Mouse (Mus musculus) intestine, postnatal 0 days (tissue): Measurements from ENCODE around the gene Gzmb. TPM values are rescaled to one million over a fixed set of nuclear protein-coding genes. Genes with fewer than 3 reads are reported as not detected.
"Not testable (repeated sequence)": the region's sequence is repeated elsewhere in the genome, so short reads cannot be mapped to it uniquely, and the experiment has no call there.

ENCODE experiments used
- ATAC-seq: fragments of 200-750 bp; cut with Nextera tagmentation; 2 replicates; pipeline ENCODE4 v1.8.0; 2017; ENCODE audit warnings: mild to moderate bottlenecking, moderate TSS enrichment, moderate library complexity
- H3K27ac ChIP-seq: fragments of 300-500 bp; sonication (generic); 2 replicates; pipeline ENCODE4 v1.5.1; 2014; ENCODE audit warnings: mild to moderate bottlenecking, low read depth, low read length, moderate library complexity
- H3K27me3 ChIP-seq: fragments of 300-500 bp; sonication (generic); replicated peaks from 2 replicates; pipeline ENCODE4 v1.6.1; 2014; ENCODE audit warnings: low read length, mixed read lengths; ENCODE audit not compliant: control insufficient read depth, insufficient read depth
- H3K36me3 ChIP-seq: fragments of 300-500 bp; sonication (generic); 2 replicates; pipeline ENCODE4 v1.6.1; 2014; ENCODE audit warnings: mild to moderate bottlenecking, moderate library complexity; ENCODE audit not compliant: control insufficient read depth, insufficient read depth
- H3K4me1 ChIP-seq: fragments of 300-500 bp; sonication (generic); replicated peaks from 2 replicates; pipeline ENCODE4 v1.6.1; 2014; ENCODE audit warnings: antibody characterized with exemption, low read length, mixed read lengths; ENCODE audit not compliant: control insufficient read depth, insufficient read depth
- H3K4me2 ChIP-seq: fragments of 300-500 bp; sonication (generic); replicated peaks from 2 replicates; pipeline ENCODE4 v1.6.1; 2014; ENCODE audit warnings: low read depth, mild to moderate bottlenecking, moderate library complexity
- H3K4me3 ChIP-seq: fragments of 300-500 bp; sonication (generic); 2 replicates; pipeline ENCODE4 v1.5.1; 2014; ENCODE audit warnings: low read depth, low read length
- H3K9ac ChIP-seq: fragments of 300-500 bp; sonication (generic); 2 replicates; pipeline ENCODE4 v1.6.1; 2014; ENCODE audit warnings: mild to moderate bottlenecking, low read depth, low read length
- H3K9me3 ChIP-seq: fragments of 300-500 bp; sonication (generic); 2 replicates; pipeline ENCODE4 v1.6.1; 2016; ENCODE audit warnings: mixed run types; ENCODE audit not compliant: control insufficient read depth
- CTCF ChIP-seq: sonication (generic); IDR thresholded peaks from 2 replicates; pipeline ENCODE4 v1.5.1; 2016; ENCODE audit warnings: low read depth, mild to moderate bottlenecking, control low read depth, antibody characterized with exemption, moderate library complexity
- WGBS: fragments of 180-500 bp; shearing (Covaris S2); extraction: QIAGEN DNeasy Blood & Tissue Kit; methylation state at CpG from one replicate; pipeline ENCODE4 v1.1.7; 2014; 5-methylcytosine and 5-hydroxymethylcytosine counted together
- polyA plus RNA-seq: library from polyadenylated mRNA; unstranded; fragments of >200 nt; fragmentation: Nextera tagmentation; extraction: Ambion mirVana; gene quantifications from 2 replicates; pipeline ENCODE4 v1.2.1, GENCODE M21; 2015

Gene Gzmb
- polyA plus RNA-seq, 1 experiment from 2014 or later = 0.34 TPM

- ATAC-seq = no peak
- H3K4me2 ChIP-seq = no peak overlapping the region
- no peak overlapping the region for H3K27ac ChIP-seq
- no peaks in the 10 kb centered on the region for H3K27me3 ChIP-seq
- H3K4me3 ChIP-seq = no peak overlapping the region
- H3K36me3 ChIP-seq = no peaks in the 10 kb centered on the region
- H3K4me1 ChIP-seq = no peaks in the 10 kb centered on the region
- WGBS = 33% methylated on average over 5 of the region's 5 CpGs
- no peaks in the 10 kb centered on the region for H3K9me3 ChIP-seq
- no peak for TF ChIP-seq CTCF
- H3K9ac ChIP-seq = no peak overlapping the region
Measured at GRCm38 (mm10) chr14:56281090-56281489, 19.0 kb upstream of the Gzmb start.

- 36% methylated on average over 7 of the region's 7 CpGs for WGBS
- H3K27ac ChIP-seq, H3K36me3 ChIP-seq, H3K4me1 ChIP-seq, H3K9me3 ChIP-seq, H3K4me3 ChIP-seq, ATAC-seq, H3K4me2 ChIP-seq, H3K9ac ChIP-seq, H3K27me3 ChIP-seq: not testable (repeated sequence)
Measured at GRCm38 (mm10) chr14:56278691-56279090, 16.6 kb upstream of the Gzmb start.

GRCm38 (mm10) chr14:56276096-56276495 lies 14.0 kb upstream of the Gzmb start:
- 72% methylated on average over 7 of the region's 7 CpGs for WGBS
- ATAC-seq, H3K4me3 ChIP-seq, H3K9ac ChIP-seq, H3K36me3 ChIP-seq, H3K9me3 ChIP-seq, H3K4me1 ChIP-seq, H3K27ac ChIP-seq, H3K27me3 ChIP-seq, H3K4me2 ChIP-seq: not testable (repeated sequence)

- no peak overlapping the region for H3K27ac ChIP-seq
- no peak for TF ChIP-seq CTCF
- H3K36me3 ChIP-seq = no peaks in the 10 kb centered on the region
- no peaks in the 10 kb centered on the region for H3K9me3 ChIP-seq
- no peaks in the 10 kb centered on the region for H3K27me3 ChIP-seq
- no peak overlapping the region for H3K4me3 ChIP-seq
- H3K9ac ChIP-seq = no peak overlapping the region
- no peak for ATAC-seq
- H3K4me2 ChIP-seq = no peak overlapping the region
- no peaks in the 10 kb centered on the region for H3K4me1 ChIP-seq
- WGBS = 83% methylated on average over 1 of the region's 1 CpGs
Measured at GRCm38 (mm10) chr14:56266109-56266508, 4.0 kb upstream of the Gzmb start.

GRCm38 (mm10) chr14:56240409-56240808 lies 21.7 kb downstream of the Gzmb start:
- no peaks in the 10 kb centered on the region for H3K36me3 ChIP-seq
- no peaks in the 10 kb centered on the region for H3K9me3 ChIP-seq
- H3K4me1 ChIP-seq = no peaks in the 10 kb centered on the region
- ATAC-seq = no peak
- H3K4me2 ChIP-seq = no peak overlapping the region
- no peak overlapping the region for H3K9ac ChIP-seq
- no peaks in the 10 kb centered on the region for H3K27me3 ChIP-seq
- no peak overlapping the region for H3K4me3 ChIP-seq
- peak; percentile 54 for TF ChIP-seq CTCF
- no peak overlapping the region for H3K27ac ChIP-seq

- no peak for ATAC-seq
Measured at GRCm38 (mm10) chr14:56234556-56234955, 27.5 kb downstream of the Gzmb start, which contains the start of gene Gzmc. TSS of gene Gzmc (minus strand) at chr14:56234656.

GRCm38 (mm10) chr14:56211317-56211716 lies 50.7 kb downstream of the Gzmb start, which contains the start of gene Gzmf:
TSS of gene Gzmf (minus strand) at chr14:56211417.
- Histone ChIP-seq H3K36me3 (no peaks in the 10 kb centered on the region), H3K27ac (no peak within 1 kb of the TSS), H3K4me2 (no peak within 1 kb of the TSS), H3K27me3 (no peaks in the 10 kb centered on the region), H3K4me1 (no peaks in the 10 kb centered on the region), H3K9ac (no peak within 1 kb of the TSS), H3K4me3 (no peak within 1 kb of the TSS), H3K9me3 (no peaks in the 10 kb centered on the region)
- ATAC-seq = no peak
- 91% methylated on average over 4 of the region's 4 CpGs for WGBS
- no peak for TF ChIP-seq CTCF

More at GRCm38 (mm10) chr14:56234556-56234955, 27.5 kb downstream of the Gzmb start, which contains the start of gene Gzmc:
- H3K4me2 ChIP-seq = no peak within 1 kb of the TSS
- no peak within 1 kb of the TSS for H3K27ac ChIP-seq
- H3K9ac ChIP-seq = no peak within 1 kb of the TSS
- no peak within 1 kb of the TSS for H3K4me3 ChIP-seq
- TF ChIP-seq CTCF = no peak
- no peaks in the 10 kb centered on the region for H3K27me3 ChIP-seq
- no peaks in the 10 kb centered on the region for H3K4me1 ChIP-seq
- 73% methylated on average over 2 of the region's 2 CpGs for WGBS
- H3K9me3 ChIP-seq = no peaks in the 10 kb centered on the region
- no peaks in the 10 kb centered on the region for H3K36me3 ChIP-seq

Other genes with a start within 250 kb of the Gzmb start
- 0.12 and 0.34 TPM in 2 replicates for gene Mcpt1, start 244.3 kb downstream of the Gzmb start, polyA plus RNA-seq
- not detected in 2 replicates for gene Mcpt9, start 231.8 kb downstream of the Gzmb start, polyA plus RNA-seq
- gene Mcpt2, start 220.2 kb downstream of the Gzmb start, polyA plus RNA-seq = 0.10 and 0.89 TPM in 2 replicates
- gene Mcpt4, start 199.9 kb downstream of the Gzmb start, polyA plus RNA-seq = 1.9 and 2.0 TPM in 2 replicates
- gene Mcpt8, start 177.0 kb downstream of the Gzmb start, polyA plus RNA-seq = not detected in 2 replicates
- gene Ctsg, start 159.7 kb downstream of the Gzmb start, polyA plus RNA-seq = not detected in 2 replicates
- not detected in 2 replicates for gene Gzme, start 141.6 kb downstream of the Gzmb start, polyA plus RNA-seq
- not detected in 2 replicates for gene Gzmd, start 129.7 kb downstream of the Gzmb start, polyA plus RNA-seq
- not detected in 2 replicates for gene Gzmg, start 102.7 kb downstream of the Gzmb start, polyA plus RNA-seq
- gene Gzmn, start 87.7 kb downstream of the Gzmb start, polyA plus RNA-seq = not detected in 2 replicates
- not detected in 2 replicates for gene Gzmf, start 50.8 kb downstream of the Gzmb start, polyA plus RNA-seq
- not detected in 2 replicates for gene Gzmc, start 27.6 kb downstream of the Gzmb start, polyA plus RNA-seq
- gene Atp12a, start 102.8 kb upstream of the Gzmb start, polyA plus RNA-seq = 0.09 and 0.37 TPM in 2 replicates
- gene Rnf17, start 140.3 kb upstream of the Gzmb start, polyA plus RNA-seq = 0.46 and 0.59 TPM in 2 replicates